Mouse (Mus musculus) forebrain, embryonic 14.5 days (tissue): ENCODE measurements around the gene Ahcyl2. TPM values are rescaled to one million over a fixed set of nuclear protein-coding genes. Genes with fewer than 3 reads are reported as not detected.

Experiments used
- ATAC-seq: fragments of 200-750 bp; cut with Nextera tagmentation; 2 replicates; pipeline ENCODE4 v1.8.0; 2017; ENCODE audit warnings: mild to moderate bottlenecking, moderate library complexity
- DNase-seq: peaks from one replicate; pipeline ENCODE4 v3.0.0-alpha.2; 2015; ENCODE audit warnings: low spot score
- H3K27ac ChIP-seq: fragments of 300-500 bp; sonication (generic); 2 replicates; pipeline ENCODE4 v1.5.1; 2014; ENCODE audit warnings: low read depth, mild to moderate bottlenecking, control low read depth, low read length, moderate library complexity
- H3K27me3 ChIP-seq: fragments of 300-500 bp; sonication (generic); replicated peaks from 2 replicates; pipeline ENCODE4 v1.6.1; 2014; ENCODE audit warnings: low read length, control low read depth, mixed read lengths; ENCODE audit not compliant: control insufficient read depth, insufficient read depth
- H3K36me3 ChIP-seq: fragments of 300-500 bp; sonication (generic); 2 replicates; pipeline ENCODE4 v1.6.1; 2014; ENCODE audit warnings: low read length, control low read depth; ENCODE audit not compliant: control insufficient read depth, insufficient read depth
- H3K4me1 ChIP-seq: fragments of 300-500 bp; sonication (generic); 2 replicates; pipeline ENCODE4 v1.6.1; 2014; ENCODE audit warnings: antibody characterized with exemption, low read length, control low read depth; ENCODE audit not compliant: control insufficient read depth, insufficient read depth
- H3K4me2 ChIP-seq: fragments of 300-500 bp; sonication (generic); 2 replicates; pipeline ENCODE4 v1.6.1; 2014; ENCODE audit warnings: mild to moderate bottlenecking, control low read depth, low read length
- H3K4me3 ChIP-seq: fragments of 300-500 bp; sonication (generic); 2 replicates; pipeline ENCODE4 v1.5.1; 2014; ENCODE audit warnings: low read depth, low read length, control low read depth
- H3K9ac ChIP-seq: fragments of 300-500 bp; sonication (generic); 2 replicates; pipeline ENCODE4 v1.6.1; 2014; ENCODE audit warnings: mild to moderate bottlenecking, low read length, control low read depth, moderate library complexity
- H3K9me3 ChIP-seq: fragments of 300-500 bp; sonication (generic); replicated peaks from 2 replicates; pipeline ENCODE4 v1.6.1; 2016; ENCODE audit warnings: low read length, control low read depth, mixed read lengths; ENCODE audit not compliant: control insufficient read depth
- WGBS: fragments of 180-500 bp; shearing (Covaris S2); extraction: QIAGEN DNeasy Blood & Tissue Kit; methylation state at CpG from one replicate; pipeline ENCODE4 v1.1.7; 2014; 5-methylcytosine and 5-hydroxymethylcytosine counted together
- polyA plus RNA-seq: library from polyadenylated mRNA; unstranded; fragments of >200 nt; fragmentation: Nextera tagmentation; extraction: Ambion mirVana; gene quantifications from 2 replicates; pipeline ENCODE4 v1.2.1, GENCODE M21; 2014

Ahcyl2 gene
- polyA plus RNA-seq, 1 experiment from 2014 or later, result 8.6 TPM

GRCm38 (mm10) chr6:29930087-29930486 lies 162.3 kb downstream of the Ahcyl2 start:
- no peak for DNase-seq
- Histone ChIP-seq H3K9ac (no peak overlapping the region), H3K4me1 (no peaks in the 10 kb centered on the region), H3K36me3 (no peaks in the 10 kb centered on the region), H3K27me3 (no peaks in the 10 kb centered on the region), H3K4me2 (no peak overlapping the region), H3K27ac (no peak overlapping the region), H3K9me3 (no peaks in the 10 kb centered on the region), H3K4me3 (no peak overlapping the region)
- ATAC-seq, result no peak

GRCm38 (mm10) chr6:29930665-29931064 lies 162.9 kb downstream of the Ahcyl2 start:
- no peak overlapping the region for H3K9ac ChIP-seq
- ATAC-seq (no peak), DNase-seq (no peak)
- no peaks in the 10 kb centered on the region for H3K9me3 ChIP-seq
- H3K36me3 ChIP-seq, result no peaks in the 10 kb centered on the region
- WGBS, result 81% methylated on average over 6 of the region's 6 CpGs
- H3K27ac ChIP-seq, result no peak overlapping the region
- no peaks in the 10 kb centered on the region for H3K27me3 ChIP-seq
- no peak overlapping the region for H3K4me3 ChIP-seq
- no peaks in the 10 kb centered on the region for H3K4me1 ChIP-seq
- no peak overlapping the region for H3K4me2 ChIP-seq

DNA sequence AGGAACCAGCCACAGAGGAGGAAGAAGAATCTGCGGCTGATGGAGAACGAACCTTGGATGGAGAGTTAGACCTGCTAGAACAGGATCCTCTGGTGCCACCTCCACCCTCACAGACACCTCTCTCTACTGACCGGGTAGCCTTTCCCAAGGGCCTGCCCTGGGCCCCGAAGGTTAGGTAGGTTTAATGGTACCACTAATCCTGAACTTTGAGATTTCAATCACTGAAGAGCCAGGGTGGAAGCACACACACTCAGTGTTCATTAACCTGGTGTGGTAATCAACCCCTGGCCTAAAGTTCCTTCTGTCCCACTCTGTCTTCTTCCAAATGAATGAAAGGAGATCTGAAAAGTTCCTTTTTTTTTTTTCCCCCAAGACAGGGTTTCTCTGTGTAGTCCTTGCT lies 163.4 kb downstream of the Ahcyl2 start:
- H3K9me3 ChIP-seq, result no peaks in the 10 kb centered on the region
- no peak overlapping the region for H3K4me3 ChIP-seq
- H3K27me3 ChIP-seq, result no peaks in the 10 kb centered on the region
- no peak for ATAC-seq
- H3K4me1 ChIP-seq, result no peaks in the 10 kb centered on the region
- DNase-seq, result no peak
- H3K27ac ChIP-seq, result no peak overlapping the region
- H3K4me2 ChIP-seq, result no peak overlapping the region
- 89% methylated on average over 4 of the region's 4 CpGs for WGBS
- no peak overlapping the region for H3K9ac ChIP-seq
- H3K36me3 ChIP-seq, result no peaks in the 10 kb centered on the region

GRCm38 (mm10) chr6:29935741-29936140 lies 167.9 kb downstream of the Ahcyl2 start:
- Histone ChIP-seq H3K4me2 (no peak overlapping the region), H3K9me3 (no peaks in the 10 kb centered on the region), H3K4me1 (no peaks in the 10 kb centered on the region), H3K27me3 (no peaks in the 10 kb centered on the region), H3K9ac (no peak overlapping the region), H3K27ac (no peak overlapping the region), H3K36me3 (no peaks in the 10 kb centered on the region), H3K4me3 (no peak overlapping the region)
- DNase-seq (no peak), ATAC-seq (no peak)
- 52% methylated on average over 1 of the region's 1 CpGs for WGBS

DNA sequence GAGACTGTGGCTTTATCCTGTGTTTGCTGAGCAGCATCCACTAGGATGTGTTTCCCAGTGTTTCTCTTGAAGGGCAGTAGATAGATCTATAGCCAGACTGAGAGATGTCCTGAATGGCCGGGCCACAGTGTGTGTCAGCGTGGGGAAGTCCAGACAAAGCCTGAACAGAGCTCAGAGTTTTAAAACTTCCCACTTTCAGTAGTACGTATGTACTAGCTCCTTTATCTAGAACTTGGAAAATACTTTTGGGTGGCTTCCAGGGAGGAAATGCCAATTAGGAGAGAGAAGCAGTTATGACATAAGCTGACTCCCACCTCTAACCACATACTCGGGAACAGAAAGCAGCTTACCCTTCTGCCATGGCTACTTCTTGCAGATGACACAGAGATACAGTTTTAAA lies 172.6 kb downstream of the Ahcyl2 start:
- ATAC-seq (no peak), DNase-seq (no peak)
- Histone ChIP-seq H3K4me1 (no peaks in the 10 kb centered on the region), H3K36me3 (no peaks in the 10 kb centered on the region), H3K4me3 (no peak overlapping the region), H3K9ac (no peak overlapping the region), H3K27ac (no peak overlapping the region), H3K4me2 (no peak overlapping the region), H3K9me3 (no peaks in the 10 kb centered on the region), H3K27me3 (no peaks in the 10 kb centered on the region)
- 83% methylated on average over 4 of the region's 4 CpGs for WGBS

DNA sequence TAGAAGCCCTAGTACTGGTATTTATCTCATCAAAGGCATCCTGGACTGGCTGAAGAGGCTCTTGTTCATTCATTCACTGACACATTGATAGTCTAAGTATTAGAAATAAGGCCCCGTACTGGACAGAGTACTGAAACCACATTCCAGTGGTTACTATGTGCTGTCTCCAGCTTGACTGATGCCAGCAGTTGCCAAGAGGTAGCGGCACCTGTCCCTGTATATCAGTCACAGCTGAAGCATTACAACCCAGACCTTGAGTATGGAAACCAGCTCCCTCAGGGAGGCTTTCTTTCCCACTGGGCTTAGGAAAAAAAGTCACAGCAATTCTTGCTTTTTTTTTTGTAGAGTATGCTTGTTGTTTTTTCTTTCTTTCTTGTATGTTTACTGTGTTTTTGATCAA lies 173.2 kb downstream of the Ahcyl2 start:
- no peaks in the 10 kb centered on the region for H3K27me3 ChIP-seq
- H3K27ac ChIP-seq, result no peak overlapping the region
- H3K36me3 ChIP-seq, result no peaks in the 10 kb centered on the region
- ATAC-seq, result no peak
- 89% methylated on average over 2 of the region's 2 CpGs for WGBS
- DNase-seq, result no peak
- no peak overlapping the region for H3K4me3 ChIP-seq
- H3K9ac ChIP-seq, result no peak overlapping the region
- H3K4me2 ChIP-seq, result no peak overlapping the region
- H3K4me1 ChIP-seq, result no peaks in the 10 kb centered on the region
- H3K9me3 ChIP-seq, result no peaks in the 10 kb centered on the region

GRCm38 (mm10) chr6:29944465-29944864 lies 176.7 kb downstream of the Ahcyl2 start:
- DNase-seq (peak; percentile 63), ATAC-seq (peak; percentile 18; the same call in 1 of the 2 replicates)
- no peaks in the 10 kb centered on the region for H3K36me3 ChIP-seq
- H3K9me3 ChIP-seq, result no peaks in the 10 kb centered on the region
- no peaks in the 10 kb centered on the region for H3K27me3 ChIP-seq
- no peaks in the 10 kb centered on the region for H3K4me1 ChIP-seq
- no peak overlapping the region for H3K4me2 ChIP-seq
- no peak overlapping the region for H3K4me3 ChIP-seq
- 53% methylated on average over 1 of the region's 1 CpGs for WGBS
- no peak overlapping the region for H3K9ac ChIP-seq
- no peak overlapping the region for H3K27ac ChIP-seq

GRCm38 (mm10) chr6:29946568-29946967 lies 178.8 kb downstream of the Ahcyl2 start:
- peak; percentile 53 for DNase-seq
- WGBS, result 88% methylated on average over 2 of the region's 2 CpGs

GRCm38 (mm10) chr6:29947823-29948222 lies 180.0 kb downstream of the Ahcyl2 start:
- Histone ChIP-seq H3K4me3 (no peak overlapping the region), H3K4me2 (no peak overlapping the region), H3K36me3 (no peaks in the 10 kb centered on the region), H3K27me3 (no peaks in the 10 kb centered on the region), H3K27ac (no peak overlapping the region), H3K4me1 (no peaks in the 10 kb centered on the region), H3K9me3 (no peaks in the 10 kb centered on the region), H3K9ac (no peak overlapping the region)
- ATAC-seq (no peak), DNase-seq (no peak)
- 79% methylated on average over 6 of the region's 6 CpGs for WGBS

More at GRCm38 (mm10) chr6:29946568-29946967, 178.8 kb downstream of the Ahcyl2 start:
- H3K27me3 ChIP-seq, result no peaks in the 10 kb centered on the region
- H3K9me3 ChIP-seq, result no peaks in the 10 kb centered on the region
- H3K27ac ChIP-seq, result no peak overlapping the region
- no peak for ATAC-seq
- H3K4me3 ChIP-seq, result no peak overlapping the region
- H3K4me2 ChIP-seq, result no peak overlapping the region
- H3K9ac ChIP-seq, result no peak overlapping the region
- H3K36me3 ChIP-seq, result no peaks in the 10 kb centered on the region
- no peaks in the 10 kb centered on the region for H3K4me1 ChIP-seq
